Mouse (Mus musculus): ENCODE data around the gene Zfp536. TPM values are rescaled to one million over a fixed set of nuclear protein-coding genes. Genes with fewer than 3 reads are reported as not detected.

Gene Zfp536
- polyA plus RNA-seq, 1 experiment from 2014 or later, result 11.5 TPM

DNA sequence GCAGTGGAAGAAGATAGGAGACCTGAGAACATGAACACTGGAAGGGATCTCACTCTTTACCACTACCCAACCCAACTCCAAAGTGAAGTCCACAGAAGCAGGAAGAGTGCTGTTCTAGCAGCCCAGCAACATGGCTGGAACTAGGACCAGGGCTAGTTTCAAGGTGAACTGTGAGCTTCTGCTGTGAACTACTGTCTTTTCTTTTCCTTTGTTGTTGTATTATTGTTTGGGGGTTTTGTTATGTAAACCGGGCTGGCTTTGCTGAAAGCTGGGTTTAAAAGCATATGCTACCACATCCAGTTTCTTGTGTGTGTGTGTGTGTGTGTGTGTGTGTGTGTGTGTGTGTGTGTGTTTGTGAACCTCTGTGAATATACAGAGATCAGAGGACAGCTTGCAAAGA lies 216.6 kb downstream of the Zfp536 start:
- Histone ChIP-seq H3K27me3 (replicated peaks; ENCODE audit: control insufficient read depth, insufficient read depth, low read length) (no peaks in the 10 kb centered on the region), H3K27ac (ENCODE audit: low read depth) (no peak overlapping the region), H3K4me2 (ENCODE audit: low read length) (no peak overlapping the region), H3K9me3 (ENCODE audit: control insufficient read depth, low read length) (no peaks in the 10 kb centered on the region), H3K36me3 (ENCODE audit: control insufficient read depth, insufficient read depth, low read length) (no peaks in the 10 kb centered on the region), H3K4me1 (replicated peaks; ENCODE audit: control insufficient read depth, insufficient read depth, low read length) (no peaks in the 10 kb centered on the region), H3K9ac (ENCODE audit: low read length) (no peak overlapping the region), H3K4me3 (ENCODE audit: low read depth, low read length) (no peak overlapping the region)
- 78% methylated on average over 1 of the region's 1 CpGs for WGBS
- DNase-seq (ENCODE audit: low spot score) (no peak), ATAC-seq (replicated peaks; ENCODE audit: low FRiP score, low TSS enrichment, low read depth) (no peak)

- Histone ChIP-seq H3K9ac (ENCODE audit: low read length) (no peak overlapping the region), H3K36me3 (ENCODE audit: control insufficient read depth, insufficient read depth, low read length) (no peaks in the 10 kb centered on the region), H3K4me3 (ENCODE audit: low read depth, low read length) (no peak overlapping the region), H3K4me1 (replicated peaks; ENCODE audit: control insufficient read depth, insufficient read depth, low read length) (no peaks in the 10 kb centered on the region), H3K9me3 (ENCODE audit: control insufficient read depth, low read length) (no peaks in the 10 kb centered on the region), H3K27ac (ENCODE audit: low read depth) (no peak overlapping the region), H3K4me2 (ENCODE audit: low read length) (no peak overlapping the region), H3K27me3 (replicated peaks; ENCODE audit: control insufficient read depth, insufficient read depth, low read length) (no peaks in the 10 kb centered on the region)
- DNase-seq (ENCODE audit: low spot score) (no peak), ATAC-seq (replicated peaks; ENCODE audit: low FRiP score, low TSS enrichment, low read depth) (no peak)
- whole genome bisulfite sequencing, result 74% methylated on average over 5 of the region's 5 CpGs
Measured at GRCm38 (mm10) chr7:37554405-37554804, 219.0 kb downstream of the Zfp536 start.

- Histone ChIP-seq H3K4me3 (ENCODE audit: low read depth, low read length) (no peak overlapping the region), H3K27me3 (replicated peaks; ENCODE audit: control insufficient read depth, insufficient read depth, low read length) (no peaks in the 10 kb centered on the region), H3K9me3 (ENCODE audit: control insufficient read depth, low read length) (no peaks in the 10 kb centered on the region), H3K27ac (ENCODE audit: low read depth) (no peak overlapping the region), H3K36me3 (ENCODE audit: control insufficient read depth, insufficient read depth, low read length) (no peaks in the 10 kb centered on the region), H3K4me2 (ENCODE audit: low read length) (no peak overlapping the region), H3K9ac (ENCODE audit: low read length) (no peak overlapping the region), H3K4me1 (replicated peaks; ENCODE audit: control insufficient read depth, insufficient read depth, low read length) (no peaks in the 10 kb centered on the region)
- ATAC-seq (replicated peaks; ENCODE audit: low FRiP score, low TSS enrichment, low read depth) (no peak), DNase-seq (ENCODE audit: low spot score) (no peak)
- 69% methylated on average over 3 of the region's 3 CpGs for WGBS
Measured at GRCm38 (mm10) chr7:37553646-37554045, 219.8 kb downstream of the Zfp536 start.

DNA sequence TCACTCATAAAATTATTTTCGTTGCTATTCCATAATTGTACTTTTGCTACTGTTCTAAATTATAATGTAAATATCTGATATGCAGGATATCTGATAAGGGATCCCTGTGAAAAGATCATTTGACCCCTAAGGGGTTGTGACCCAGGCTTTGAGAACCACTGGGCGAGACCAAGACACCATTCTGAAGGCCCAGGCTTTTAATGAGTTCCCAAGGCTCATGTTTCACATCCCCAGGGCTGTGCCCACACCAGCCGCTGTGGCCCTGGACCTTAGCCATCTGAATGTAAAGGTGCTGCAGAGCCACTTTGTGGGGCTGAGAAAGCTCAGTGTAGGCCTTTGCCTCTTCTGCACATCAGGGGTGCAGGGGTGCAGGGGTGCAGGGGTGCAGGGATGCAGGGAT lies 221.1 kb downstream of the Zfp536 start:
- Histone ChIP-seq H3K4me1 (replicated peaks; ENCODE audit: control insufficient read depth, insufficient read depth, low read length) (no peaks in the 10 kb centered on the region), H3K27ac (ENCODE audit: low read depth) (no peak overlapping the region), H3K27me3 (replicated peaks; ENCODE audit: control insufficient read depth, insufficient read depth, low read length) (no peaks in the 10 kb centered on the region), H3K36me3 (ENCODE audit: control insufficient read depth, insufficient read depth, low read length) (no peaks in the 10 kb centered on the region), H3K4me3 (ENCODE audit: low read depth, low read length) (no peak overlapping the region), H3K4me2 (ENCODE audit: low read length) (no peak overlapping the region), H3K9me3 (ENCODE audit: control insufficient read depth, low read length) (no peaks in the 10 kb centered on the region), H3K9ac (ENCODE audit: low read length) (no peak overlapping the region)
- no peak for DNase-seq (ENCODE audit: low spot score)
- 75% methylated on average over 3 of the region's 3 CpGs for WGBS
- no peak for ATAC-seq (replicated peaks; ENCODE audit: low FRiP score, low TSS enrichment, low read depth)

GRCm38 (mm10) chr7:37548805-37549204 lies 224.6 kb downstream of the Zfp536 start:
- Histone ChIP-seq H3K9me3 (ENCODE audit: control insufficient read depth, low read length) (no peaks in the 10 kb centered on the region), H3K27ac (ENCODE audit: low read depth) (no peak overlapping the region), H3K4me1 (replicated peaks; ENCODE audit: control insufficient read depth, insufficient read depth, low read length) (no peaks in the 10 kb centered on the region), H3K4me2 (ENCODE audit: low read length) (no peak overlapping the region; the same call in 1 of the 2 replicates), H3K4me3 (ENCODE audit: low read depth, low read length) (no peak overlapping the region), H3K27me3 (replicated peaks; ENCODE audit: control insufficient read depth, insufficient read depth, low read length) (no peaks in the 10 kb centered on the region), H3K36me3 (ENCODE audit: control insufficient read depth, insufficient read depth, low read length) (no peaks in the 10 kb centered on the region), H3K9ac (ENCODE audit: low read length) (no peak overlapping the region)
- ATAC-seq (replicated peaks; ENCODE audit: low FRiP score, low TSS enrichment, low read depth) (0 out of 2 replicates have a peak, but pooled peaks have one; percentile 23), DNase-seq (ENCODE audit: low spot score) (no peak)
- 37% methylated on average over 15 of the region's 15 CpGs for WGBS

GRCm38 (mm10) chr7:37544011-37544410 lies 229.4 kb downstream of the Zfp536 start:
- Histone ChIP-seq H3K27me3 (replicated peaks; ENCODE audit: control insufficient read depth, insufficient read depth, low read length) (no peaks in the 10 kb centered on the region), H3K36me3 (ENCODE audit: control insufficient read depth, insufficient read depth, low read length) (no peaks in the 10 kb centered on the region), H3K4me2 (ENCODE audit: low read length) (no peak overlapping the region), H3K27ac (ENCODE audit: low read depth) (no peak overlapping the region), H3K4me1 (replicated peaks; ENCODE audit: control insufficient read depth, insufficient read depth, low read length) (no peaks in the 10 kb centered on the region), H3K9ac (ENCODE audit: low read length) (no peak overlapping the region), H3K4me3 (ENCODE audit: low read depth, low read length) (no peak overlapping the region), H3K9me3 (ENCODE audit: control insufficient read depth, low read length) (no peaks in the 10 kb centered on the region)
- no peak for DNase-seq (ENCODE audit: low spot score)
- ATAC-seq (replicated peaks; ENCODE audit: low FRiP score, low TSS enrichment, low read depth), result no peak
- WGBS, result 25% methylated on average over 6 of the region's 6 CpGs

- Histone ChIP-seq H3K36me3 (ENCODE audit: control insufficient read depth, insufficient read depth, low read length) (no peaks in the 10 kb centered on the region), H3K4me1 (replicated peaks; ENCODE audit: control insufficient read depth, insufficient read depth, low read length) (no peaks in the 10 kb centered on the region), H3K9ac (ENCODE audit: low read length) (no peak overlapping the region), H3K4me3 (ENCODE audit: low read depth, low read length) (no peak overlapping the region), H3K27me3 (replicated peaks; ENCODE audit: control insufficient read depth, insufficient read depth, low read length) (no peaks in the 10 kb centered on the region), H3K27ac (ENCODE audit: low read depth) (no peak overlapping the region), H3K4me2 (ENCODE audit: low read length) (no peak overlapping the region), H3K9me3 (ENCODE audit: control insufficient read depth, low read length) (no peaks in the 10 kb centered on the region)
- ATAC-seq (replicated peaks; ENCODE audit: low FRiP score, low TSS enrichment, low read depth) (no peak), DNase-seq (ENCODE audit: low spot score) (no peak)
- WGBS, result 86% methylated on average over 7 of the region's 7 CpGs
Measured at GRCm38 (mm10) chr7:37542951-37543350, 230.5 kb downstream of the Zfp536 start.

DNA sequence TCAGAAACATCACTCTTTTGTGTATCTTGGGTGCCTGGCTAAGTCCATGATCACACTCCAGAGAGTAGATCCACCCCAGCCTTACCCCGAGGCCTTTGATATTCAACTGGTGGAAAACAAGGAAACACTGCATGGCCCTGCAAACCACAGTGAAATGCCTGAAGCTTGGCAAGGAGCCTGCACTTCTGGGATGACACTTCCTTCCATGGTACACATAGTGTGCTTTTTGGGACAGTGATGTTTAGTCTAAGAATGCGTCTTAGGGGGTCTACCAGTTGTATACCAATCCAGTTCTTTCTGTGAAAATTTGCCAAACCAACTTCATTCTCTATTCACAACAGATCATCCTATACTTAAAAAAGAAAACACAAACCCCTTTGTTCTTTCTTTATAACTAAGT lies 242.3 kb downstream of the Zfp536 start:
- Histone ChIP-seq H3K4me1 (replicated peaks; ENCODE audit: control insufficient read depth, insufficient read depth, low read length) (no peaks in the 10 kb centered on the region), H3K9ac (ENCODE audit: low read length) (no peak overlapping the region), H3K4me3 (ENCODE audit: low read depth, low read length) (no peak overlapping the region), H3K4me2 (ENCODE audit: low read length) (no peak overlapping the region), H3K27me3 (replicated peaks; ENCODE audit: control insufficient read depth, insufficient read depth, low read length) (no peaks in the 10 kb centered on the region), H3K36me3 (ENCODE audit: control insufficient read depth, insufficient read depth, low read length) (no peaks in the 10 kb centered on the region), H3K9me3 (ENCODE audit: control insufficient read depth, low read length) (no peaks in the 10 kb centered on the region), H3K27ac (ENCODE audit: low read depth) (no peak overlapping the region)
- ATAC-seq (replicated peaks; ENCODE audit: low FRiP score, low TSS enrichment, low read depth), result no peak
- DNase-seq (ENCODE audit: low spot score), result no peak
- 87% methylated on average over 2 of the region's 2 CpGs for WGBS

GRCm38 (mm10) chr7:37528311-37528710 lies 245.1 kb downstream of the Zfp536 start:
- no peak overlapping the region for H3K9ac ChIP-seq (ENCODE audit: low read length)
- DNase-seq (ENCODE audit: low spot score), result no peak
- 88% methylated on average over 9 of the region's 9 CpGs for WGBS
- no peaks in the 10 kb centered on the region for H3K9me3 ChIP-seq (ENCODE audit: control insufficient read depth, low read length)
- H3K4me1 ChIP-seq (replicated peaks; ENCODE audit: control insufficient read depth, insufficient read depth, low read length), result no peaks in the 10 kb centered on the region
- no peak overlapping the region for H3K4me3 ChIP-seq (ENCODE audit: low read depth, low read length)
- no peak for ATAC-seq (replicated peaks; ENCODE audit: low FRiP score, low TSS enrichment, low read depth)
- H3K4me2 ChIP-seq (ENCODE audit: low read length), result no peak overlapping the region
- no peaks in the 10 kb centered on the region for H3K27me3 ChIP-seq (replicated peaks; ENCODE audit: control insufficient read depth, insufficient read depth, low read length)
- H3K36me3 ChIP-seq (ENCODE audit: control insufficient read depth, insufficient read depth, low read length), result no peaks in the 10 kb centered on the region
- H3K27ac ChIP-seq (ENCODE audit: low read depth), result no peak overlapping the region
